Mouse (Mus musculus) E14TG2a.4 (cell line): ENCODE measurements around the gene Gm136.

Experiments used
- CTCF ChIP-seq: conservative IDR thresholded peaks from 2 replicates; pipeline ENCODE4 v1.5.1; 2014; ENCODE audit warnings: low read length
- NANOG ChIP-seq: IDR thresholded peaks from 2 replicates; pipeline ENCODE4 v1.6.1; 2014; ENCODE audit warnings: borderline replicate concordance, low read length, mixed read lengths

DNA sequence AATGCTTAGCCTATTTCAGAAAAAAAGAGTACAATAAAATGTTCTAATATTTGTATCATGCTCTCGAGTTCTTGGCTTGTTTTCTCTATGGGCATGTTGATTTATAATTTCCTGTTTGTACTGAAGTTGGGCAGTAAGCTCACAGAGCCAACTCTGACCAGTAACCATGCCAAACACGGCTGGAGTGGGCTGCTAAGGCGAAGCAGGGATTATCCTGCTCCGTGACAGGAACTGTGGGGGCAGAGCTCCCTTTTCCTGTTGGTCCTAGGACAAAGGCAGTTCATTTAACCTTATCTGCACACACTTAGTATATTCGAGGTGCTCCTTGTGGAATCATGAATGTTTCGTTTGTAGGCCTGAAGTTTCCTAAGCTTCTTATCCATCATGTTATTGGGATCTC lies 6.8 kb downstream of the Gm136 start:
- no peak for TF ChIP-seq CTCF
- no peak for TF ChIP-seq NANOG
